Mouse (Mus musculus) left cerebral cortex, postnatal 4 days (tissue): Measurements from ENCODE around the gene Nipal1. TPM values are rescaled to one million over a fixed set of nuclear protein-coding genes. Genes with fewer than 3 reads are reported as not detected.

Experiments used
- total RNA-seq, 2 experiments: library from RNA; stranded (reverse); gene quantifications; 2 replicates each; pipeline ENCODE4 v1.2.3; 2021

Gene Nipal1
- total RNA-seq, 2 experiments from 2014 or later, result 0.30 TPM; not detected in 1

Other genes with a start within 250 kb of the Nipal1 start
- under 1 TPM; 0.18 to 0.26 TPM for gene Corin, start 143.3 kb upstream of the Nipal1 start, total RNA-seq
- 10 to 100 TPM; 19.1 to 25.5 TPM for gene Nfxl1, start 88.1 kb upstream of the Nipal1 start, total RNA-seq
- gene Zar1, start 66.5 kb upstream of the Nipal1 start, total RNA-seq, result 1 to 10 TPM in 1 of 2 experiments, under 1 TPM in 1; 0.99 to 1.1 TPM
- gene Gm5868, start 60.2 kb upstream of the Nipal1 start, total RNA-seq, result 1 to 10 TPM; 2.3 to 2.7 TPM
- not detected for gene Cnga1, start 3.5 kb upstream of the Nipal1 start, total RNA-seq
- under 1 TPM; 0.18 to 0.40 TPM for gene Txk, start 105.0 kb downstream of the Nipal1 start, total RNA-seq
- gene Tec, start 220.7 kb downstream of the Nipal1 start, total RNA-seq, result 10 to 100 TPM; 13.6 to 16.1 TPM